Mouse (Mus musculus) stomach, embryonic 16.5 days (tissue): ENCODE data around the gene Smyd2. TPM values are rescaled to one million over a fixed set of nuclear protein-coding genes. Genes with fewer than 3 reads are reported as not detected.

ENCODE experiments used
- ATAC-seq: fragments of 200-750 bp; cut with Nextera tagmentation; 2 replicates; pipeline ENCODE4 v1.8.0; 2017; ENCODE audit warnings: moderate number of reproducible peaks, moderate TSS enrichment; ENCODE audit not compliant: insufficient read depth, low FRiP score
- H3K27ac ChIP-seq: fragments of 300-500 bp; sonication (generic); 2 replicates; pipeline ENCODE4 v1.5.1; 2014; ENCODE audit warnings: low read length
- H3K27me3 ChIP-seq: fragments of 300-500 bp; sonication (generic); 2 replicates; pipeline ENCODE4 v1.6.1; 2014; ENCODE audit warnings: low read length, control low read depth, mixed read lengths; ENCODE audit not compliant: control insufficient read depth, insufficient read depth
- H3K36me3 ChIP-seq: fragments of 300-500 bp; sonication (generic); 2 replicates; pipeline ENCODE4 v1.6.1; 2014; ENCODE audit warnings: low read length; ENCODE audit not compliant: control insufficient read depth, insufficient read depth
- H3K4me1 ChIP-seq: fragments of 300-500 bp; sonication (generic); 2 replicates; pipeline ENCODE4 v1.6.1; 2014; ENCODE audit warnings: low read length, control low read depth, mixed read lengths; ENCODE audit not compliant: control insufficient read depth, insufficient read depth
- H3K4me2 ChIP-seq: fragments of 300-500 bp; sonication (generic); 2 replicates; pipeline ENCODE4 v1.6.1; 2014; ENCODE audit warnings: low read depth, low read length, mixed read lengths
- H3K4me3 ChIP-seq: fragments of 300-500 bp; sonication (generic); replicated peaks from 2 replicates; pipeline ENCODE4 v1.5.1; 2014; ENCODE audit warnings: mild to moderate bottlenecking, low read length
- H3K9ac ChIP-seq: fragments of 300-500 bp; sonication (generic); 2 replicates; pipeline ENCODE4 v1.6.1; 2014; ENCODE audit warnings: low read length
- H3K9me3 ChIP-seq: fragments of 300-500 bp; sonication (generic); replicated peaks from 2 replicates; pipeline ENCODE4 v1.6.1; 2016; ENCODE audit warnings: low read length, control low read depth; ENCODE audit not compliant: control insufficient read depth
- WGBS: fragments of 180-500 bp; shearing (Covaris S2); extraction: QIAGEN DNeasy Blood & Tissue Kit; methylation state at CpG from one replicate; pipeline ENCODE4 v1.1.7; 2014; 5-methylcytosine and 5-hydroxymethylcytosine counted together
- polyA plus RNA-seq: library from polyadenylated mRNA; unstranded; fragments of >200 nt; fragmentation: Nextera tagmentation; extraction: Ambion mirVana; gene quantifications from 2 replicates; pipeline ENCODE4 v1.2.1, GENCODE M21; 2015

Smyd2 gene
- polyA plus RNA-seq = 79.8 and 89.3 TPM in 2 replicates

DNA sequence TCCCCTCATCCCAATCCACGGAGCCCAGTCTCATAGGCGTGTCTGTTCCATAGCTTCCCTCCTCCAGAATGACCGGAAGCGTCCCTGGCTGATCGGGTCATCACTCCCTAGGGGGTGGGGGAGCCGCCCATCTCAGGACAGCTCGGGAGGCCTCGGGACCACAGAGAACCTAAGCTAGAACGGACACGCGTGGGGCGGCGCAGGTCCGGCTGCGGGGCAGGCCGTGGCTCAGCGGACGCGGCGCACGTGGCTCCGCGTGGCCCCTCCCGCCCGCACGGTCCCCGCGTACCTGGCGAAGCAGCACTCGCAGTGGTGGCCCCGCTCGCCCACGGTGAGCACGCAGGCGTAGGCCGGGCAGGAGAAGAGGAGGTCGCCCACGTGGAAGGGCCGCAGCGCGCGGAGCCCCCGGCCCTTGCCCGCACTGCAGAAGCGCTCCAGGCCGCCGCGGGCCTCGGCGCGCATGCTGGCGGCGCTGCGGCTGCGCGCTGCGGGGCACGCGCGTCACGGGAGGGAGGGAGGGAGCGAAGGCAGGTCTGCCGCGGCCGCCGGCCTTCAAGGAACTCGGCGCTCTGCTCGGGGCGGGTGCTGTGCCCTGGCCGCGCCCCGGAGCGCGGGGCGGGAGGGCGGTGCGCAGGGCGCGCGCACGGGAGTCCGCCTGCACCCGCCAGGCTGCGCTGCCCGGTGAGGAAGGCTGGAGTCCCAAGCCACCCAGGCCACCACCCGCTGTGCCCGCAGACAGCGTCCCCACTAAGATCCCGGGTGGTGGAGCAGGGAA, at the start of gene Smyd2:
Smyd2 (minus strand) TSS at position 546 of the 775 bp plus-strand sequence.
- Histone ChIP-seq H3K9me3 (no peaks in the 10 kb centered on the region), H3K4me1 (peaks cover 19% of the 10 kb centered on the region), H3K27ac (peak within 1 kb of the TSS; percentile 57), H3K9ac (peak within 1 kb of the TSS; percentile 93), H3K4me2 (peak within 1 kb of the TSS; percentile 91), H3K27me3 (no peaks in the 10 kb centered on the region), H3K36me3 (no peaks in the 10 kb centered on the region), H3K4me3 (peak within 1 kb of the TSS; percentile 81)
- peak; percentile 92 for ATAC-seq
- WGBS = under 1% methylated on average over 88 of the region's 90 CpGs

DNA sequence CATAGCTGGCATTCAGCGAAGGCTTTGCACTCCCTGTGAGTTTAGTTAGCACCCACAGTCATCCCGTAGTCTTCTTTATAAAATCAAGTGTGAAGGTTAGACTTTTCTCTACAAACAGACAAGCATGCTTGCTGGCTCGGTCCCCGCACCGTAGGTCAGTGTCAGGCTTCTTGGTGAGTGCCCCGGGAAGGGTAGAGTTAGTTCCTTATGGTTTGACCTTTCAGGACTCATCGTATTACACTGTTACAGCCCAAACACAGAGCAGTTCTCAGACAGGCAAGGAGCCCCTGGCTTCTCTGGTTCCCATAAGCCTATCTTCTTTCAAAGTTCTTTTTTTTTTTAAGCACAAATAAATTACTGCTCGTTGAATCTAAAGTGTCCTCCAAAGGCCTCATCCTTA, 48.2 kb upstream of the Smyd2 start:
- Histone ChIP-seq H3K36me3 (no peaks in the 10 kb centered on the region), H3K27me3 (no peaks in the 10 kb centered on the region), H3K9me3 (no peaks in the 10 kb centered on the region), H3K4me1 (peaks cover 3% of the 10 kb centered on the region; the same call in 1 of the 2 replicates), H3K4me2 (no peak overlapping the region), H3K9ac (no peak overlapping the region), H3K27ac (no peak overlapping the region), H3K4me3 (no peak overlapping the region)
- WGBS = 89% methylated on average over 8 of the region's 8 CpGs
- ATAC-seq = no peak

DNA sequence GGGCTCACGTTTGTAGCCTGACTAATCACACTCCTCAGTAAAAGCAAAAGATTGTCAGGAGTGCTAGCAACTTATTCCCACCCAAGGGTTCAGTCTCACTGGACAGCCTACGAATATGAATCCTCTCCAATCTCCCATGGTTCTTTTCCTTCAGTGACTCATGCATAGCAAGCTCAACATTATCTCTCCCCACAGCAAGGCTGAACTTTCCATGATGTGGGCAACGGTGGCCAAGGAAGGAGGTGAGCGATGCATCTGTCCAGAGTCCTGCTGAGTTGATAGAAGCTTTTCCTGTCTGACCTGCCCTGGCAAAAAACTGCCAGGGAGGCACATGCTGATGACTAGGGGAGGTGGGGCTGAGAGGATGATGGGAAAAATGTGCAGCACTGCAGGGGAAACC, 45.9 kb upstream of the Smyd2 start:
- ATAC-seq = no peak
- WGBS = 69% methylated on average over 4 of the region's 4 CpGs
- H3K36me3 ChIP-seq = no peaks in the 10 kb centered on the region

DNA sequence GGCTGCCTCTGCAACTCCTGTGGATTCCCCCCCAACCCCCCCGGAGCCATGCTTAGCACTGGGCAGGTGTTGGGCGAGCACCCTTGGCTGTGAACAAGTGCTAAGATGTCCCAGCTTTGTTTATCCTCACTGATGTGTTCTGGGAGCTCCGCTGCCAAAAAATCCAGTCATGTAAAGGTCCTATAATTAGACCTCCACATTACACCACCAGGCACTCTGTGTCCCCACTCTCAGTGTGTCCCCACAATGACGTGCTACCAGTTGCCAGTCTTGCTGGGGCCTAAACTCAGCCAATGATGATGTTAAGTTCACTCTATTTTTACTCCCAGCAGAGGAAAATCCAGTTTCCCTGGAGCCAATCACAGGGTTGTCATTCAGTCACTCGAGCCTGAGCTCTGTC, 38.3 kb upstream of the Smyd2 start:
- Histone ChIP-seq H3K27me3 (no peaks in the 10 kb centered on the region), H3K9ac (no peak overlapping the region), H3K4me3 (no peak overlapping the region), H3K27ac (no peak overlapping the region), H3K4me2 (no peak overlapping the region), H3K4me1 (no peaks in the 10 kb centered on the region), H3K36me3 (no peaks in the 10 kb centered on the region), H3K9me3 (no peaks in the 10 kb centered on the region)
- ATAC-seq = no peak
- 62% methylated on average over 5 of the region's 5 CpGs for WGBS

More for the DNA sequence above, 45.9 kb upstream of the Smyd2 start:
- Histone ChIP-seq H3K27ac (no peak overlapping the region), H3K4me1 (peaks cover 3% of the 10 kb centered on the region; the same call in 1 of the 2 replicates), H3K27me3 (no peaks in the 10 kb centered on the region), H3K9ac (no peak overlapping the region), H3K4me3 (no peak overlapping the region), H3K4me2 (no peak overlapping the region), H3K9me3 (no peaks in the 10 kb centered on the region)

DNA sequence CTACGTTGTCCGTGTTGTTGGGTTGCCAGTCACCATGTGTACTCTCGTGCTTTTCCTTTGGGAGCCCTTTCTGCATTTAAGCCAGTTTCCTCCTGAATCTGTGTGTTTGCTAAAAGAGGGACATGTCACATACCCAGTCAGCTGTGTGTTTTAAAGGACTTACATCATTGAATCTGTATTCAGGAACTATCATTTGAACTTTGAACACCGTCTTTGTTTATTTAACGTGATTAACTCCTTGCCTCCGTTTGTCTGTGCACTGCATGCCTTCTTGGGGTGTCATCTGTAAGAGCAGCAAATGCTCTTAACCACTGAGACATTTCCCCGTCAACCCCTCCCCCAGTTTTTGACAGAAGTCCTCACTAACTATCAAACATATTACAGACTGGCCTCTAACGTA, 37.6 kb upstream of the Smyd2 start:
- Histone ChIP-seq H3K4me2 (no peak overlapping the region), H3K27me3 (no peaks in the 10 kb centered on the region), H3K4me3 (no peak overlapping the region), H3K4me1 (no peaks in the 10 kb centered on the region), H3K9ac (no peak overlapping the region), H3K36me3 (no peaks in the 10 kb centered on the region), H3K27ac (no peak overlapping the region), H3K9me3 (no peaks in the 10 kb centered on the region)
- 45% methylated on average over 8 of the region's 8 CpGs for WGBS
- ATAC-seq = no peak

DNA sequence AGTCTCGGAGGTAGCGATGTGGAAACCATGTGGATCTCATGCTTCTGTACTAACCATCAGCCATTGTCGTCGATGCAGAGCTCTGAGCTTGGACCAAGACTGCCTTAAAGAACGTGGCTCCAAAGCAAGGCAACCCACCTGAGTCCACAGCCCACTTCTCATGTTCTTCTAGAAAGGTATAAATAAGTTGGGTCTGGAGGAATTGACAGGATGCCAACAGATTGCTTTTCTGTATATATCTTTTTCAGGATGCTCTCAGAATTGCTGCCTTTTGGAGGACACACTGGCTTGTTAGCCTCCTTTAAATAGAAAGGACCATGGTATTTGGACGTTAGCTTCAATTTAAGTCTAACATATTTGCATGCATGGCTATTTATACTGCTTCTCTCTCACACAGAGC, 29.7 kb upstream of the Smyd2 start:
- H3K4me1 ChIP-seq = no peaks in the 10 kb centered on the region
- H3K27ac ChIP-seq = no peak overlapping the region
- WGBS = 75% methylated on average over 6 of the region's 6 CpGs
- H3K4me3 ChIP-seq = no peak overlapping the region
- ATAC-seq = no peak
- H3K4me2 ChIP-seq = no peak overlapping the region
- H3K9ac ChIP-seq = no peak overlapping the region
- no peaks in the 10 kb centered on the region for H3K36me3 ChIP-seq
- no peaks in the 10 kb centered on the region for H3K9me3 ChIP-seq
- H3K27me3 ChIP-seq = no peaks in the 10 kb centered on the region

DNA sequence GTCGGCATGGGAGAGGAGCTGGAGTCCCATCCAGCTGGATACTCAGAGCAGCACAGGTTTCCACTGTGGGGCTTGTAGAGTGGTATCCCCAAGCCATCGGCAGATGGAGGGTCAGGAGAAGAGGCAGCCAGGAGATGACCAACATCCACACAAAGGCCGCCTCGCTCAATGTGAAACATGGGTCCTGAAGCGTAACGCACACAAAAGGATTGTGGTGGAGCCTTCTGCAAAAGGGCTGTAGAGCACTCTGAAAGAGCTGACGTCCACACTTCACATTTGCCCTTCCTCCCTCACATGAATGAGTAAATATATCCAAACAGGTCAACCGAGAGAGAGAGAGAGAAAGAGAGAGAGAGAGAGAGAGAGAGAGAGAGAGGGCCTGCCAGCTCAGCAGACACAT, 25.2 kb upstream of the Smyd2 start:
- Histone ChIP-seq H3K9ac (no peak overlapping the region), H3K4me1 (no peaks in the 10 kb centered on the region), H3K27me3 (no peaks in the 10 kb centered on the region), H3K27ac (no peak overlapping the region), H3K4me3 (no peak overlapping the region), H3K4me2 (no peak overlapping the region), H3K36me3 (no peaks in the 10 kb centered on the region), H3K9me3 (no peaks in the 10 kb centered on the region)
- ATAC-seq = no peak
- WGBS = 79% methylated on average over 8 of the region's 8 CpGs

DNA sequence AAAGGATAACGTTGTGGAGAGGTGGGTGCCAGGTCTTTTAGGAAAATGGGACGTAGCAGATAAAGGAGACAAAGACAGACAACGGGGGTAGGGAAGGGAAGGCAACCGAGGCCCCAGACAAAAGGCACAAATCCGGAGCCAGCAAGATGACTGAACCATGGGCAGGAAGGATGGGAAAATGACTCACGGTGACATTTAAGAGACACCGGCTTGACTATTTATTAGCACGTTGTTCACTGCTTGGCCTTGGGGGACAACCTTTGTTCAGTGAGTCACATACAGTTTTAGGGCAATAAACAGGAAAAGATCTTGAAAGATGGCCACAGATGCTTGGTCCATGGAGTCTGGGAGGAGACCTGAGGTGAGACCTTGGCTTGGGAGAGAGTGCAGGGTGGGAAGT, 24.0 kb upstream of the Smyd2 start:
- H3K36me3 ChIP-seq = no peaks in the 10 kb centered on the region
- H3K4me3 ChIP-seq = no peak overlapping the region
- 76% methylated on average over 8 of the region's 8 CpGs for WGBS
- H3K27me3 ChIP-seq = no peaks in the 10 kb centered on the region
- no peak overlapping the region for H3K9ac ChIP-seq
- no peaks in the 10 kb centered on the region for H3K9me3 ChIP-seq
- no peak for ATAC-seq
- H3K27ac ChIP-seq = no peak overlapping the region
- H3K4me1 ChIP-seq = no peaks in the 10 kb centered on the region
- no peak overlapping the region for H3K4me2 ChIP-seq

DNA sequence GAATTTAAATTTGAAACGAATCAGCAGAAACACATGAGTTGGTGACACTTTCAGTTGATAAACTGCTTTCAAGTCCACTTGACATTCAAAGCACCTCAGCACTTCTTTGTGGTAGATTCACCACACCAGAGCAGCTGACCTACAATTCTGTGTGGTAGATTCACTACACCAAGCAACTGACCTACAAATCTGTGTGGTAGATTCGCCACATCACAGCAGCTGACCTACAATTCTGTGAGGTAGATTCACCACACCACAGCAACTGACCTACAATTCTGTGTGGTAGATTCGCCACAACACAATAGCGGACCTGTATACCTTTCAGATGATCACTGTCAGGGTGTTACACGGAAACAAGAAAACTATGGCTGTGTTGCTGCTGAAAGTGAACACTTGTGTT, 19.6 kb upstream of the Smyd2 start:
- Histone ChIP-seq H3K27me3 (no peaks in the 10 kb centered on the region), H3K36me3 (no peaks in the 10 kb centered on the region), H3K4me1 (no peaks in the 10 kb centered on the region), H3K4me3 (no peak overlapping the region), H3K4me2 (no peak overlapping the region), H3K9me3 (no peaks in the 10 kb centered on the region), H3K9ac (no peak overlapping the region), H3K27ac (no peak overlapping the region)
- 88% methylated on average over 5 of the region's 5 CpGs for WGBS
- no peak for ATAC-seq
